Mouse (Mus musculus): ENCODE data around the gene Myl4. TPM values are rescaled to one million over a fixed set of nuclear protein-coding genes. Genes with fewer than 3 reads are reported as not detected.

Myl4 gene
- polyA plus RNA-seq, 1 experiment from 2014 or later: 80.4 TPM

GRCm38 (mm10) chr11:104630185-104630835 lies 79.8 kb downstream of the Myl4 start:
- DNase-seq (ENCODE audit: low spot score): no peak

DNA sequence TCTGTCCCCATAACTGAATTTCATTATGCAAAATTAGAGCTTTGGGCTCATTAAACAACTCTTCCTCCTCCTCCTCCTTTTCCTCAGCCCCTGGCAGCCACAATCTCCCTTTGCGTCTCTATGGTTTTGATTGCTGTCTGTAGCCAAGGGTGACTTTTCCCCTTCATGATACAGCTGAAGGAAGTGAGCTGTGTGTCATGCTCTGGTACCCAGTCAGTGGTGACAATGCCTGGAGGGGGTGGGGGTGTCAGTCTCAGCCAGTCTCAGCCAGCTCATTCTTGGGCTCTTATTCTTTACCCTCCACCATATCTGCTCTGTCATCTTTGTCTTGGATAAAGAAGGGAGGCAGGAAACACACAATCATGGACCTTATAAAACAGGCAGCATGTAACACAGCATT lies 80.8 kb downstream of the Myl4 start:
- ATAC-seq (peak; percentile 43), DNase-seq (ENCODE audit: low spot score) (no peak)
- no peaks in the 10 kb centered on the region for H3K36me3 ChIP-seq (ENCODE audit: insufficient read depth, low read length)
- H3K4me1 ChIP-seq (ENCODE audit: insufficient read depth, low read depth, low read length): no peaks in the 10 kb centered on the region
- H3K4me2 ChIP-seq (replicated peaks; ENCODE audit: low read depth, low read length): no peak overlapping the region
- H3K4me3 ChIP-seq (ENCODE audit: low read depth, low read length): no peak overlapping the region
- H3K9ac ChIP-seq (replicated peaks; ENCODE audit: low read depth): no peak overlapping the region
- no peaks in the 10 kb centered on the region for H3K27me3 ChIP-seq (replicated peaks; ENCODE audit: insufficient read depth, low read length)
- no peaks in the 10 kb centered on the region for H3K9me3 ChIP-seq (ENCODE audit: low read length)
- 47% methylated on average over 1 of the region's 1 CpGs for WGBS
- TF ChIP-seq EP300 (IDR thresholded peaks at IDR 0.05) (0 out of 2 replicates have a peak, but pooled peaks have one; percentile 17), CTCF (IDR thresholded peaks at IDR 0.05) (no peak)
- no peak overlapping the region for H3K27ac ChIP-seq (ENCODE audit: low read length)

More at GRCm38 (mm10) chr11:104630185-104630835, 79.8 kb downstream of the Myl4 start:
- H3K9me3 ChIP-seq (ENCODE audit: low read length): no peaks in the 10 kb centered on the region
- H3K36me3 ChIP-seq (ENCODE audit: insufficient read depth, low read length): no peaks in the 10 kb centered on the region
- no peak for ATAC-seq
- TF ChIP-seq CTCF (IDR thresholded peaks at IDR 0.05) (no peak), EP300 (IDR thresholded peaks at IDR 0.05) (no peak)
- no peak overlapping the region for H3K4me3 ChIP-seq (ENCODE audit: low read depth, low read length)
- no peak overlapping the region for H3K9ac ChIP-seq (replicated peaks; ENCODE audit: low read depth)
- H3K4me2 ChIP-seq (replicated peaks; ENCODE audit: low read depth, low read length): no peak overlapping the region
- H3K4me1 ChIP-seq (ENCODE audit: insufficient read depth, low read depth, low read length): no peaks in the 10 kb centered on the region
- no peaks in the 10 kb centered on the region for H3K27me3 ChIP-seq (replicated peaks; ENCODE audit: insufficient read depth, low read length)
- H3K27ac ChIP-seq (ENCODE audit: low read length): no peak overlapping the region
- 54% methylated on average over 7 of the region's 7 CpGs for WGBS

GRCm38 (mm10) chr11:104637010-104637409 lies 86.5 kb downstream of the Myl4 start:
- Histone ChIP-seq H3K9me3 (ENCODE audit: low read length) (no peaks in the 10 kb centered on the region), H3K4me3 (ENCODE audit: low read depth, low read length) (no peak overlapping the region), H3K36me3 (ENCODE audit: insufficient read depth, low read length) (no peaks in the 10 kb centered on the region), H3K4me2 (replicated peaks; ENCODE audit: low read depth, low read length) (no peak overlapping the region), H3K4me1 (ENCODE audit: insufficient read depth, low read depth, low read length) (no peaks in the 10 kb centered on the region), H3K27ac (ENCODE audit: low read length) (no peak overlapping the region), H3K9ac (replicated peaks; ENCODE audit: low read depth) (no peak overlapping the region), H3K27me3 (replicated peaks; ENCODE audit: insufficient read depth, low read length) (no peaks in the 10 kb centered on the region)
- WGBS: 88% methylated on average over 14 of the region's 14 CpGs
- TF ChIP-seq CTCF (IDR thresholded peaks at IDR 0.05) (no peak), EP300 (IDR thresholded peaks at IDR 0.05) (no peak)
- ATAC-seq: no peak
- no peak for DNase-seq (ENCODE audit: low spot score)

- 70% methylated on average over 5 of the region's 5 CpGs for WGBS
- Histone ChIP-seq H3K9me3 (ENCODE audit: low read length) (no peaks in the 10 kb centered on the region), H3K9ac (replicated peaks; ENCODE audit: low read depth) (no peak overlapping the region), H3K27ac (ENCODE audit: low read length) (no peak overlapping the region), H3K4me1 (ENCODE audit: insufficient read depth, low read depth, low read length) (no peaks in the 10 kb centered on the region), H3K4me3 (ENCODE audit: low read depth, low read length) (no peak overlapping the region), H3K27me3 (replicated peaks; ENCODE audit: insufficient read depth, low read length) (no peaks in the 10 kb centered on the region), H3K36me3 (ENCODE audit: insufficient read depth, low read length) (no peaks in the 10 kb centered on the region), H3K4me2 (replicated peaks; ENCODE audit: low read depth, low read length) (no peak overlapping the region)
- TF ChIP-seq EP300 (IDR thresholded peaks at IDR 0.05) (no peak), CTCF (IDR thresholded peaks at IDR 0.05) (no peak)
- ATAC-seq (no peak), DNase-seq (ENCODE audit: low spot score) (no peak)
Observed at GRCm38 (mm10) chr11:104638006-104638405, 87.5 kb downstream of the Myl4 start.

DNA sequence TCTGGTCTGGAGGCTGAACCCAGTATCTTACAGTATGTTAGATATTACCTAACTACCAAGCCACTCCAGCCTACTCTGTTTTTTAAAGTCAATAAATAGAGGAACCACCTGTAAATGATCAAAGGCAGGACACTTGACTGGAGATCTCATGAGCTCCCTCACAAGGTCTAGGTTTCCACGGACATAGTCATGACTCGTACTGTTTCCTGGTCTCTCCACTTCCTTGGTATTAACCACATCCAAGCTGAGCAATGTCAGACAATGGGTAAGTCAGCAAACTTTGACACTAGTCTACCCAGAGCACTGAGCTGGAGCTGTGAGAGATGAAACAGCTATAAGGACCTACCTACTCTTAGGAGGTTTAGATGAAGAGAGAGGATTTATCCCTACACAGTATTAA lies 88.4 kb downstream of the Myl4 start:
- Histone ChIP-seq H3K4me1 (ENCODE audit: insufficient read depth, low read depth, low read length) (no peaks in the 10 kb centered on the region), H3K4me2 (replicated peaks; ENCODE audit: low read depth, low read length) (no peak overlapping the region), H3K27ac (ENCODE audit: low read length) (no peak overlapping the region), H3K4me3 (ENCODE audit: low read depth, low read length) (no peak overlapping the region), H3K9me3 (ENCODE audit: low read length) (no peaks in the 10 kb centered on the region), H3K9ac (replicated peaks; ENCODE audit: low read depth) (no peak overlapping the region), H3K36me3 (ENCODE audit: insufficient read depth, low read length) (no peaks in the 10 kb centered on the region), H3K27me3 (replicated peaks; ENCODE audit: insufficient read depth, low read length) (no peaks in the 10 kb centered on the region)
- ATAC-seq (0 out of 2 replicates have a peak, but pooled peaks have one; percentile 21), DNase-seq (ENCODE audit: low spot score) (no peak)
- TF ChIP-seq CTCF (IDR thresholded peaks at IDR 0.05): no peak
- no peak for TF ChIP-seq EP300 (IDR thresholded peaks at IDR 0.05)
- 39% methylated on average over 2 of the region's 2 CpGs for WGBS

GRCm38 (mm10) chr11:104639634-104640033 lies 89.2 kb downstream of the Myl4 start:
- 72% methylated on average over 9 of the region's 9 CpGs for WGBS
- no peak overlapping the region for H3K27ac ChIP-seq (ENCODE audit: low read length)
- H3K9me3 ChIP-seq (ENCODE audit: low read length): no peaks in the 10 kb centered on the region
- no peaks in the 10 kb centered on the region for H3K27me3 ChIP-seq (replicated peaks; ENCODE audit: insufficient read depth, low read length)
- no peak for ATAC-seq
- no peak overlapping the region for H3K9ac ChIP-seq (replicated peaks; ENCODE audit: low read depth)
- H3K36me3 ChIP-seq (ENCODE audit: insufficient read depth, low read length): no peaks in the 10 kb centered on the region
- no peak for DNase-seq (ENCODE audit: low spot score)
- H3K4me3 ChIP-seq (ENCODE audit: low read depth, low read length): no peak overlapping the region
- H3K4me1 ChIP-seq (ENCODE audit: insufficient read depth, low read depth, low read length): no peaks in the 10 kb centered on the region
- H3K4me2 ChIP-seq (replicated peaks; ENCODE audit: low read depth, low read length): no peak overlapping the region
- TF ChIP-seq EP300 (IDR thresholded peaks at IDR 0.05): no peak
- no peak for TF ChIP-seq CTCF (IDR thresholded peaks at IDR 0.05)
